12 mouse cellular contexts compared by ENCODE assay signal in genomic region chr5:43517313-43517712, GRCm38 (mm10). TPM values are rescaled to one million over a fixed set of nuclear protein-coding genes. Genes with fewer than 3 reads are reported as not detected.
DNase-seq lines count a peak whose midpoint lies in the region; ATAC-seq lines count a peak whose summit lies in the region.
"Had no signal": no experiment of that assay in that cellular context is flagged by ENCODE, and none has a peak within 500 bp of the region (broad histone marks: within the 10 kb centered on the region; RNA-seq: fewer than 3 reads in every experiment).

No protein-coding gene starts in this region.

- no peaks in the 10 kb centered on the region for H3K27me3 ChIP-seq in heart, embryonic 16.5 days (ENCODE audit: control insufficient read depth, insufficient read depth, low read length)
- H3K27me3 ChIP-seq in lung, embryonic 15.5 days = no peaks in the 10 kb centered on the region
- H3K27me3 ChIP-seq: liver, embryonic 15.5 days had no signal

- peak; percentile 41 for DNase-seq in gastrocnemius, adult 18-20 months (ENCODE audit: low spot score)
- no peak for DNase-seq in thymus, adult 18-20 months
- no peak for DNase-seq in layer of hippocampus, adult 9-10 months (ENCODE audit: low spot score)
- DNase-seq in Muller cell, postnatal 12 days (ENCODE audit: inconsistent ontology term) = no peak
- DNase-seq in embryo, embryonic 10.5 days (ENCODE audit: low spot score) = no peak
- DNase-seq: kidney, adult 18-20 months; thymus, postnatal 36 days had no signal

- WGBS in heart, embryonic 16.5 days = 77% methylated on average over 13 of the region's 13 CpGs
- 46% methylated on average over 13 of the region's 13 CpGs for whole genome bisulfite sequencing in lung, embryonic 15.5 days

- no peak for ATAC-seq in heart, embryonic 16.5 days (replicated peaks; ENCODE audit: extremely low read depth, insufficient read depth, low FRiP score)
- peak; percentile 65 for ATAC-seq in lung, embryonic 15.5 days (ENCODE audit: borderline replicate concordance, extremely low read depth, low FRiP score, low TSS enrichment)

- H3K9me3 ChIP-seq in heart, embryonic 16.5 days (replicated peaks; ENCODE audit: control insufficient read depth, low read length) = no peaks in the 10 kb centered on the region
- no peaks in the 10 kb centered on the region for H3K9me3 ChIP-seq in lung, embryonic 15.5 days
- H3K9me3 ChIP-seq: G1E; liver, embryonic 15.5 days had no signal

- H3K36me3 ChIP-seq in heart, embryonic 16.5 days (ENCODE audit: control insufficient read depth, insufficient read depth) = no peaks in the 10 kb centered on the region
- no peaks in the 10 kb centered on the region for H3K36me3 ChIP-seq in lung, embryonic 15.5 days
- H3K36me3 ChIP-seq: G1E; liver, embryonic 15.5 days had no signal

- H3K4me2 ChIP-seq in heart, embryonic 16.5 days (ENCODE audit: low read depth, low read length) = peak overlapping the region; percentile 60; the same call in 1 of the 2 replicates
- peak overlapping the region; percentile 51 for H3K4me2 ChIP-seq in lung, embryonic 15.5 days

- H3K27ac ChIP-seq in brown adipose tissue, adult 24 weeks (replicated peaks; ENCODE audit: low read depth, low read length) = no peak overlapping the region
- H3K27ac ChIP-seq in heart, embryonic 16.5 days (ENCODE audit: low read length) = no peak overlapping the region
- peak overlapping the region; percentile 90 for H3K27ac ChIP-seq in lung, embryonic 15.5 days
- H3K27ac ChIP-seq: liver, embryonic 15.5 days had no signal

- 0 out of 2 replicates have a peak overlapping the region, but pooled peaks have one; percentile 15 for H3K4me3 ChIP-seq in brown adipose tissue, adult 24 weeks (ENCODE audit: insufficient read depth, low read depth, low read length)
- H3K4me3 ChIP-seq in heart, embryonic 16.5 days (ENCODE audit: low read length) = no peak overlapping the region
- peak overlapping the region; percentile 40 for H3K4me3 ChIP-seq in lung, embryonic 15.5 days
- H3K4me3 ChIP-seq: liver, embryonic 15.5 days had no signal

- no peak overlapping the region; the same call in 1 of the 2 replicates for H3K9ac ChIP-seq in heart, embryonic 16.5 days (ENCODE audit: low read length)
- peak overlapping the region; percentile 48 for H3K9ac ChIP-seq in lung, embryonic 15.5 days
- H3K9ac ChIP-seq: liver, embryonic 15.5 days had no signal

- no peaks in the 10 kb centered on the region for H3K4me1 ChIP-seq in brown adipose tissue, adult 24 weeks (ENCODE audit: control insufficient read depth, insufficient read depth, insufficient read length, low read length)
- H3K4me1 ChIP-seq in heart, embryonic 16.5 days (ENCODE audit: control insufficient read depth, insufficient read depth, low read length) = 0 out of 2 replicates have a peak, but pooled peaks cover 5% of the 10 kb centered on the region
- peaks cover 47% of the 10 kb centered on the region for H3K4me1 ChIP-seq in lung, embryonic 15.5 days
- H3K4me1 ChIP-seq: liver, embryonic 15.5 days had no signal

RNA-seq across cellular contexts. Expression of gene C1qtnf7, which starts 2.0 kb away (rescaled TPM):
- polyA plus RNA-seq in brown adipose tissue, adult 24 weeks (2012; ENCODE audit: insufficient read depth, insufficient read length, missing spikeins) = 2.4 and 2.7 TPM in 2 replicates
- total RNA-seq in gastrocnemius, adult 18-20 months (2021) = 1 to 10 TPM in 1 of 2 experiments, under 1 TPM in 1; 0.46 to 1.1 TPM
- polyA plus RNA-seq in heart, embryonic 16.5 days (2015; fragmentation: Nextera tagmentation; extraction: Ambion mirVana) = 6.5 and 7.2 TPM in 2 replicates
- 47.7 and 48.2 TPM in 2 replicates for polyA plus RNA-seq in lung, embryonic 15.5 days (2015; fragmentation: Nextera tagmentation; extraction: Ambion mirVana)
- polyA plus RNA-seq: G1E had no signal
